Mouse (Mus musculus) adrenal gland, postnatal 25 days (tissue): ENCODE data around the gene Tpbpa. TPM values are rescaled to one million over a fixed set of nuclear protein-coding genes. Genes with fewer than 3 reads are reported as not detected.
"Not testable (repeated sequence)": the region's sequence is repeated elsewhere in the genome, so short reads cannot be mapped to it uniquely, and the experiment has no call there.

ENCODE experiments used
- DNase-seq: peaks from one replicate; pipeline ENCODE4 v3.0.0; 2021; ENCODE audit warnings: mixed read lengths
- long read RNA-seq: library from polyadenylated mRNA; stranded (forward); transcript quantifications from one replicate; pipeline ENCODE4 v2.0.0, GENCODE M21; 2021
- total RNA-seq: library from RNA; stranded (reverse); gene quantifications from 2 replicates; pipeline ENCODE4 v1.2.3, GENCODE M21; 2021

The Tpbpa gene
- not detected in 2 replicates for total RNA-seq
- long read RNA-seq = 0 reads

GRCm38 (mm10) chr13:60941884-60942283 lies at the start of gene Tpbpa:
Gene Tpbpa, minus strand, starts transcription at chr13:60941984.
- DNase-seq = not testable (repeated sequence)

GRCm38 (mm10) chr13:60986915-60987314 lies 45.1 kb upstream of the Tpbpa start:
- DNase-seq = not testable (repeated sequence)

- not testable (repeated sequence) for DNase-seq
Observed at GRCm38 (mm10) chr13:60972319-60972718, 30.5 kb upstream of the Tpbpa start.

- not testable (repeated sequence) for DNase-seq
Observed at GRCm38 (mm10) chr13:60963985-60964384, 22.2 kb upstream of the Tpbpa start.

- DNase-seq = no peak
Observed at GRCm38 (mm10) chr13:60961706-60962105, 19.9 kb upstream of the Tpbpa start.

- DNase-seq = peak; percentile 10
Observed at GRCm38 (mm10) chr13:60936500-60936901, 5.3 kb downstream of the Tpbpa start, which contains the start of the genes Gm49391 and Ctla2a. Gene Gm49391, minus strand, starts transcription at chr13:60936571. Gene Ctla2a, minus strand, starts transcription at chr13:60936625.

GRCm38 (mm10) chr13:60935490-60935889 lies 6.3 kb downstream of the Tpbpa start, which contains the start of gene Gm49393:
Gene Gm49393, minus strand, starts transcription at chr13:60935590.
- not testable (repeated sequence) for DNase-seq

- not testable (repeated sequence) for DNase-seq
Observed at GRCm38 (mm10) chr13:60904780-60905179, 37.0 kb downstream of the Tpbpa start, which contains the start of gene Tpbpb. Gene Tpbpb, minus strand, starts transcription at chr13:60904880.

GRCm38 (mm10) chr13:60897328-60897727 lies 44.5 kb downstream of the Tpbpa start, which contains the start of gene Ctla2b:
Gene Ctla2b, minus strand, starts transcription at chr13:60897447.
- DNase-seq = peak; percentile 13

GRCm38 (mm10) chr13:60896794-60897193 lies 45.0 kb downstream of the Tpbpa start, which contains the start of gene Gm49392:
Gene Gm49392, minus strand, starts transcription at chr13:60896894.
- DNase-seq = not testable (repeated sequence)

- no peak for DNase-seq
Observed at GRCm38 (mm10) chr13:60895406-60896160, 46.2 kb downstream of the Tpbpa start.

GRCm38 (mm10) chr13:60892301-60892700 lies 49.5 kb downstream of the Tpbpa start:
- DNase-seq = no peak

Other genes with a start within 250 kb of the Tpbpa start
- not detected in 2 replicates for gene BC051665, start 155.6 kb downstream of the Tpbpa start, total RNA-seq
- not detected in 2 replicates for gene Ctsll3, start 139.1 kb downstream of the Tpbpa start, total RNA-seq
- 177 and 206 TPM in 2 replicates for gene 4930486L24Rik, start 77.5 kb downstream of the Tpbpa start, total RNA-seq
- gene Gm49392, start 45.1 kb downstream of the Tpbpa start, total RNA-seq = not detected in 2 replicates
- gene Ctla2b, start 44.5 kb downstream of the Tpbpa start, total RNA-seq = 3.2 and 4.0 TPM in 2 replicates
- not detected in 2 replicates for gene Tpbpb, start 37.1 kb downstream of the Tpbpa start, total RNA-seq
- 1.6 TPM in 1 of 2 replicates, not detected in the other for gene Gm49393, start 6.4 kb downstream of the Tpbpa start, total RNA-seq
- 0.94 TPM in 1 of 2 replicates, not detected in the other for gene Gm49391, start 5.4 kb downstream of the Tpbpa start, total RNA-seq
- 23.6 and 28.2 TPM in 2 replicates for gene Ctla2a, start 5.4 kb downstream of the Tpbpa start, total RNA-seq
- not detected in 2 replicates for gene Ctsj, start 64.0 kb upstream of the Tpbpa start, total RNA-seq
- gene Ctsq, start 98.6 kb upstream of the Tpbpa start, total RNA-seq = not detected in 2 replicates
- gene Ctsr, start 222.3 kb upstream of the Tpbpa start, total RNA-seq = not detected in 2 replicates